Mouse (Mus musculus): ENCODE results near the gene Rpusd4. TPM values are rescaled to one million over a fixed set of nuclear protein-coding genes. Genes with fewer than 3 reads are reported as not detected.

The Rpusd4 gene
- polyA plus RNA-seq, 1 experiment from 2014 or later: 29.1 TPM

- no peak overlapping the region for H3K4me2 ChIP-seq (ENCODE audit: low read length)
- H3K27me3 ChIP-seq (replicated peaks; ENCODE audit: control insufficient read depth, insufficient read depth, low read length): no peaks in the 10 kb centered on the region
- H3K9me3 ChIP-seq (ENCODE audit: control insufficient read depth, low read length): no peaks in the 10 kb centered on the region; the same call in 1 of the 2 replicates
- no peak overlapping the region for H3K27ac ChIP-seq (ENCODE audit: low read depth)
- H3K9ac ChIP-seq (ENCODE audit: low read length): no peak overlapping the region
- DNase-seq (ENCODE audit: low spot score): no peak
- H3K4me1 ChIP-seq (replicated peaks; ENCODE audit: control insufficient read depth, insufficient read depth, low read length): no peaks in the 10 kb centered on the region
- no peaks in the 10 kb centered on the region for H3K36me3 ChIP-seq (ENCODE audit: control insufficient read depth, insufficient read depth, low read length)
- H3K4me3 ChIP-seq (ENCODE audit: low read depth, low read length): no peak overlapping the region
- no peak for ATAC-seq (replicated peaks; ENCODE audit: low FRiP score, low TSS enrichment, low read depth)
- 79% methylated on average over 5 of the region's 5 CpGs for WGBS
Observed at GRCm38 (mm10) chr9:35293465-35293864, 25.8 kb downstream of the Rpusd4 start.

GRCm38 (mm10) chr9:35297791-35298190, 30.1 kb downstream of the Rpusd4 start:
- Histone ChIP-seq H3K27me3 (replicated peaks; ENCODE audit: control insufficient read depth, insufficient read depth, low read length) (no peaks in the 10 kb centered on the region), H3K9ac (ENCODE audit: low read length) (no peak overlapping the region)
- no peak for ATAC-seq (replicated peaks; ENCODE audit: low FRiP score, low TSS enrichment, low read depth)

GRCm38 (mm10) chr9:35302172-35302571, 34.5 kb downstream of the Rpusd4 start:
- H3K27ac ChIP-seq (ENCODE audit: low read depth): no peak overlapping the region
- WGBS: 86% methylated on average over 3 of the region's 3 CpGs

More at GRCm38 (mm10) chr9:35297791-35298190, 30.1 kb downstream of the Rpusd4 start:
- no peak overlapping the region for H3K27ac ChIP-seq (ENCODE audit: low read depth)
- no peaks in the 10 kb centered on the region; the same call in 1 of the 2 replicates for H3K9me3 ChIP-seq (ENCODE audit: control insufficient read depth, low read length)
- DNase-seq (ENCODE audit: low spot score): no peak
- no peaks in the 10 kb centered on the region for H3K36me3 ChIP-seq (ENCODE audit: control insufficient read depth, insufficient read depth, low read length)
- H3K4me3 ChIP-seq (ENCODE audit: low read depth, low read length): no peak overlapping the region
- no peaks in the 10 kb centered on the region for H3K4me1 ChIP-seq (replicated peaks; ENCODE audit: control insufficient read depth, insufficient read depth, low read length)
- no peak overlapping the region for H3K4me2 ChIP-seq (ENCODE audit: low read length)

GRCm38 (mm10) chr9:35307461-35307860, 39.8 kb downstream of the Rpusd4 start:
- Histone ChIP-seq H3K27ac (ENCODE audit: low read depth) (no peak overlapping the region), H3K9me3 (ENCODE audit: control insufficient read depth, low read length) (no peaks in the 10 kb centered on the region), H3K27me3 (replicated peaks; ENCODE audit: control insufficient read depth, insufficient read depth, low read length) (no peaks in the 10 kb centered on the region), H3K4me3 (ENCODE audit: low read depth, low read length) (no peak overlapping the region), H3K4me1 (replicated peaks; ENCODE audit: control insufficient read depth, insufficient read depth, low read length) (no peaks in the 10 kb centered on the region; the same call in 1 of the 2 replicates), H3K9ac (ENCODE audit: low read length) (no peak overlapping the region), H3K36me3 (ENCODE audit: control insufficient read depth, insufficient read depth, low read length) (no peaks in the 10 kb centered on the region), H3K4me2 (ENCODE audit: low read length) (no peak overlapping the region)
- DNase-seq (ENCODE audit: low spot score): no peak
- WGBS: 74% methylated on average over 7 of the region's 7 CpGs
- ATAC-seq (replicated peaks; ENCODE audit: low FRiP score, low TSS enrichment, low read depth): no peak

More at GRCm38 (mm10) chr9:35302172-35302571, 34.5 kb downstream of the Rpusd4 start:
- Histone ChIP-seq H3K9ac (ENCODE audit: low read length) (no peak overlapping the region), H3K4me2 (ENCODE audit: low read length) (no peak overlapping the region), H3K27me3 (replicated peaks; ENCODE audit: control insufficient read depth, insufficient read depth, low read length) (no peaks in the 10 kb centered on the region), H3K9me3 (ENCODE audit: control insufficient read depth, low read length) (no peaks in the 10 kb centered on the region), H3K4me3 (ENCODE audit: low read depth, low read length) (no peak overlapping the region), H3K4me1 (replicated peaks; ENCODE audit: control insufficient read depth, insufficient read depth, low read length) (no peaks in the 10 kb centered on the region), H3K36me3 (ENCODE audit: control insufficient read depth, insufficient read depth, low read length) (no peaks in the 10 kb centered on the region)
- DNase-seq (ENCODE audit: low spot score) (no peak), ATAC-seq (replicated peaks; ENCODE audit: low FRiP score, low TSS enrichment, low read depth) (no peak)

GRCm38 (mm10) chr9:35310377-35310776, 42.7 kb downstream of the Rpusd4 start:
- Histone ChIP-seq H3K4me1 (replicated peaks; ENCODE audit: control insufficient read depth, insufficient read depth, low read length) (peaks cover 2% of the 10 kb centered on the region; the same call in 1 of the 2 replicates), H3K9ac (ENCODE audit: low read length) (no peak overlapping the region), H3K9me3 (ENCODE audit: control insufficient read depth, low read length) (no peaks in the 10 kb centered on the region), H3K4me3 (ENCODE audit: low read depth, low read length) (no peak overlapping the region), H3K27me3 (replicated peaks; ENCODE audit: control insufficient read depth, insufficient read depth, low read length) (no peaks in the 10 kb centered on the region), H3K4me2 (ENCODE audit: low read length) (no peak overlapping the region), H3K27ac (ENCODE audit: low read depth) (no peak overlapping the region), H3K36me3 (ENCODE audit: control insufficient read depth, insufficient read depth, low read length) (no peaks in the 10 kb centered on the region)
- 81% methylated on average over 6 of the region's 6 CpGs for WGBS
- ATAC-seq (replicated peaks; ENCODE audit: low FRiP score, low TSS enrichment, low read depth): no peak
- DNase-seq (ENCODE audit: low spot score): no peak

GRCm38 (mm10) chr9:35312516-35312915, 44.9 kb downstream of the Rpusd4 start:
- no peaks in the 10 kb centered on the region for H3K9me3 ChIP-seq (ENCODE audit: control insufficient read depth, low read length)
- no peak overlapping the region for H3K9ac ChIP-seq (ENCODE audit: low read length)
- no peak overlapping the region for H3K4me3 ChIP-seq (ENCODE audit: low read depth, low read length)
- no peaks in the 10 kb centered on the region for H3K36me3 ChIP-seq (ENCODE audit: control insufficient read depth, insufficient read depth, low read length)
- WGBS: 37% methylated on average over 3 of the region's 3 CpGs
- H3K4me1 ChIP-seq (replicated peaks; ENCODE audit: control insufficient read depth, insufficient read depth, low read length): peaks cover 10% of the 10 kb centered on the region
- H3K27me3 ChIP-seq (replicated peaks; ENCODE audit: control insufficient read depth, insufficient read depth, low read length): no peaks in the 10 kb centered on the region
- no peak overlapping the region for H3K4me2 ChIP-seq (ENCODE audit: low read length)
- ATAC-seq (replicated peaks; ENCODE audit: low FRiP score, low TSS enrichment, low read depth) (peak; percentile 58; the same call in 1 of the 2 replicates), DNase-seq (ENCODE audit: low spot score) (no peak)
- H3K27ac ChIP-seq (ENCODE audit: low read depth): peak overlapping the region; percentile 51

GRCm38 (mm10) chr9:35313601-35314000, 45.9 kb downstream of the Rpusd4 start:
- H3K27me3 ChIP-seq (replicated peaks; ENCODE audit: control insufficient read depth, insufficient read depth, low read length): no peaks in the 10 kb centered on the region
- H3K9me3 ChIP-seq (ENCODE audit: control insufficient read depth, low read length): no peaks in the 10 kb centered on the region
- WGBS: 35% methylated on average over 4 of the region's 4 CpGs
- peaks cover 12% of the 10 kb centered on the region for H3K4me1 ChIP-seq (replicated peaks; ENCODE audit: control insufficient read depth, insufficient read depth, low read length)
- no peak overlapping the region for H3K4me3 ChIP-seq (ENCODE audit: low read depth, low read length)
- peak overlapping the region; percentile 51; the same call in 1 of the 2 replicates for H3K27ac ChIP-seq (ENCODE audit: low read depth)
- ATAC-seq (replicated peaks; ENCODE audit: low FRiP score, low TSS enrichment, low read depth): no peak
- no peak overlapping the region for H3K4me2 ChIP-seq (ENCODE audit: low read length)
- no peak overlapping the region for H3K9ac ChIP-seq (ENCODE audit: low read length)
- no peak for DNase-seq (ENCODE audit: low spot score)
- H3K36me3 ChIP-seq (ENCODE audit: control insufficient read depth, insufficient read depth, low read length): no peaks in the 10 kb centered on the region

- Histone ChIP-seq H3K9ac (ENCODE audit: low read length) (no peak overlapping the region), H3K36me3 (ENCODE audit: control insufficient read depth, insufficient read depth, low read length) (no peaks in the 10 kb centered on the region), H3K27me3 (replicated peaks; ENCODE audit: control insufficient read depth, insufficient read depth, low read length) (no peaks in the 10 kb centered on the region), H3K4me2 (ENCODE audit: low read length) (no peak overlapping the region), H3K9me3 (ENCODE audit: control insufficient read depth, low read length) (no peaks in the 10 kb centered on the region), H3K27ac (ENCODE audit: low read depth) (no peak overlapping the region), H3K4me1 (replicated peaks; ENCODE audit: control insufficient read depth, insufficient read depth, low read length) (peaks cover 15% of the 10 kb centered on the region), H3K4me3 (ENCODE audit: low read depth, low read length) (no peak overlapping the region)
- WGBS: 69% methylated on average over 1 of the region's 1 CpGs
- ATAC-seq (replicated peaks; ENCODE audit: low FRiP score, low TSS enrichment, low read depth): no peak
- DNase-seq (ENCODE audit: low spot score): no peak
Observed at GRCm38 (mm10) chr9:35314254-35314653, 46.6 kb downstream of the Rpusd4 start.

- Histone ChIP-seq H3K9me3 (ENCODE audit: control insufficient read depth, low read length) (no peaks in the 10 kb centered on the region), H3K27me3 (replicated peaks; ENCODE audit: control insufficient read depth, insufficient read depth, low read length) (no peaks in the 10 kb centered on the region), H3K27ac (ENCODE audit: low read depth) (no peak overlapping the region), H3K36me3 (ENCODE audit: control insufficient read depth, insufficient read depth, low read length) (no peaks in the 10 kb centered on the region), H3K4me2 (ENCODE audit: low read length) (no peak overlapping the region), H3K4me1 (replicated peaks; ENCODE audit: control insufficient read depth, insufficient read depth, low read length) (peaks cover 15% of the 10 kb centered on the region), H3K4me3 (ENCODE audit: low read depth, low read length) (no peak overlapping the region), H3K9ac (ENCODE audit: low read length) (no peak overlapping the region)
- DNase-seq (ENCODE audit: low spot score): no peak
- WGBS: 41% methylated on average over 3 of the region's 3 CpGs
- ATAC-seq (replicated peaks; ENCODE audit: low FRiP score, low TSS enrichment, low read depth): no peak
Observed at GRCm38 (mm10) chr9:35316771-35317211, 49.1 kb downstream of the Rpusd4 start.

Data from intestine, embryonic 14.5 days (tissue).